Mouse (Mus musculus): ENCODE measurements around the gene Gnb1. TPM values are rescaled to one million over a fixed set of nuclear protein-coding genes. Genes with fewer than 3 reads are reported as not detected.
A peak's percentile ranks its signal among the peaks of the same experiment; 100 is the strongest.
"Not testable (repeated sequence)": the region's sequence is repeated elsewhere in the genome, so short reads cannot be mapped to it uniquely, and the experiment has no call there.

Gnb1 gene
- polyA plus RNA-seq, 1 experiment from 2014 or later, result 771 TPM

GRCm38 (mm10) chr4:155564315-155565069 lies 73.3 kb downstream of the Gnb1 start:
- H3K4me1 ChIP-seq (ENCODE audit: control insufficient read depth, insufficient read depth, low read length), result peaks cover 28% of the 10 kb centered on the region
- DNase-seq (ENCODE audit: low spot score, missing footprints) (peak; percentile 95), ATAC-seq (ENCODE audit: low FRiP score) (no peak)
- peak overlapping the region; percentile 66 for H3K27ac ChIP-seq (ENCODE audit: low read depth, low read length)
- H3K27me3 ChIP-seq (ENCODE audit: control insufficient read depth, insufficient read depth, low read length), result no peaks in the 10 kb centered on the region
- H3K9me3 ChIP-seq (ENCODE audit: control insufficient read depth, low read length), result no peaks in the 10 kb centered on the region
- peak overlapping the region; percentile 84 for H3K4me2 ChIP-seq
- peak overlapping the region; percentile 84 for H3K9ac ChIP-seq (ENCODE audit: low read length)
- H3K36me3 ChIP-seq (ENCODE audit: control insufficient read depth, insufficient read depth, low read length), result peaks cover 9% of the 10 kb centered on the region; the same call in 1 of the 2 replicates
- peak overlapping the region; percentile 60 for H3K4me3 ChIP-seq (ENCODE audit: low read depth, low read length)
- WGBS, result 20% methylated on average over 20 of the region's 20 CpGs

- Histone ChIP-seq H3K9me3 (ENCODE audit: control insufficient read depth, low read length) (no peaks in the 10 kb centered on the region), H3K4me3 (ENCODE audit: low read depth, low read length) (no peak overlapping the region), H3K4me2 (no peak overlapping the region), H3K27me3 (ENCODE audit: control insufficient read depth, insufficient read depth, low read length) (no peaks in the 10 kb centered on the region), H3K4me1 (ENCODE audit: control insufficient read depth, insufficient read depth, low read length) (peaks cover 25% of the 10 kb centered on the region), H3K27ac (ENCODE audit: low read depth, low read length) (no peak overlapping the region), H3K9ac (ENCODE audit: low read length) (no peak overlapping the region), H3K36me3 (ENCODE audit: control insufficient read depth, insufficient read depth, low read length) (no peaks in the 10 kb centered on the region)
- WGBS, result 82% methylated on average over 8 of the region's 8 CpGs
- ATAC-seq (ENCODE audit: low FRiP score) (no peak), DNase-seq (ENCODE audit: low spot score, missing footprints) (no peak)
These were observed 75.4 kb downstream of the Gnb1 start for GRCm38 (mm10) chr4:155566555-155566954.

- Histone ChIP-seq H3K9ac (ENCODE audit: low read length) (no peak overlapping the region), H3K4me1 (ENCODE audit: control insufficient read depth, insufficient read depth, low read length) (peaks cover 12% of the 10 kb centered on the region), H3K27me3 (ENCODE audit: control insufficient read depth, insufficient read depth, low read length) (no peaks in the 10 kb centered on the region), H3K4me2 (no peak overlapping the region), H3K4me3 (ENCODE audit: low read depth, low read length) (no peak overlapping the region), H3K27ac (ENCODE audit: low read depth, low read length) (no peak overlapping the region), H3K36me3 (ENCODE audit: control insufficient read depth, insufficient read depth, low read length) (no peaks in the 10 kb centered on the region), H3K9me3 (ENCODE audit: control insufficient read depth, low read length) (no peaks in the 10 kb centered on the region)
- no peak for ATAC-seq (ENCODE audit: low FRiP score)
- DNase-seq (ENCODE audit: low spot score, missing footprints), result no peak
- WGBS, result 44% methylated on average over 2 of the region's 2 CpGs
These were observed 77.0 kb downstream of the Gnb1 start for GRCm38 (mm10) chr4:155568170-155568569.

GRCm38 (mm10) chr4:155568632-155569370 lies 77.6 kb downstream of the Gnb1 start:
- no peak for ATAC-seq (ENCODE audit: low FRiP score)

GRCm38 (mm10) chr4:155569818-155570217 lies 78.7 kb downstream of the Gnb1 start:
- no peak overlapping the region for H3K27ac ChIP-seq (ENCODE audit: low read depth, low read length)
- no peak overlapping the region for H3K4me2 ChIP-seq
- 95% methylated on average over 6 of the region's 6 CpGs for WGBS
- no peaks in the 10 kb centered on the region for H3K27me3 ChIP-seq (ENCODE audit: control insufficient read depth, insufficient read depth, low read length)
- DNase-seq (ENCODE audit: low spot score, missing footprints), result no peak
- no peak overlapping the region for H3K4me3 ChIP-seq (ENCODE audit: low read depth, low read length)
- peaks cover 6% of the 10 kb centered on the region for H3K4me1 ChIP-seq (ENCODE audit: control insufficient read depth, insufficient read depth, low read length)
- H3K9me3 ChIP-seq (ENCODE audit: control insufficient read depth, low read length), result no peaks in the 10 kb centered on the region
- no peak for ATAC-seq (ENCODE audit: low FRiP score)
- H3K36me3 ChIP-seq (ENCODE audit: control insufficient read depth, insufficient read depth, low read length), result no peaks in the 10 kb centered on the region
- H3K9ac ChIP-seq (ENCODE audit: low read length), result no peak overlapping the region

More at GRCm38 (mm10) chr4:155568632-155569370, 77.6 kb downstream of the Gnb1 start:
- DNase-seq (ENCODE audit: low spot score, missing footprints), result no peak
- no peak overlapping the region for H3K4me3 ChIP-seq (ENCODE audit: low read depth, low read length)
- H3K4me1 ChIP-seq (ENCODE audit: control insufficient read depth, insufficient read depth, low read length), result peaks cover 12% of the 10 kb centered on the region
- H3K36me3 ChIP-seq (ENCODE audit: control insufficient read depth, insufficient read depth, low read length), result no peaks in the 10 kb centered on the region
- H3K4me2 ChIP-seq, result no peak overlapping the region
- no peaks in the 10 kb centered on the region for H3K9me3 ChIP-seq (ENCODE audit: control insufficient read depth, low read length)
- H3K27ac ChIP-seq (ENCODE audit: low read depth, low read length), result no peak overlapping the region
- H3K9ac ChIP-seq (ENCODE audit: low read length), result no peak overlapping the region
- WGBS, result 92% methylated on average over 7 of the region's 7 CpGs
- H3K27me3 ChIP-seq (ENCODE audit: control insufficient read depth, insufficient read depth, low read length), result no peaks in the 10 kb centered on the region

GRCm38 (mm10) chr4:155570315-155570714 lies 79.2 kb downstream of the Gnb1 start:
- H3K4me3 ChIP-seq (ENCODE audit: low read depth, low read length); H3K4me2 ChIP-seq; H3K27me3 ChIP-seq (ENCODE audit: control insufficient read depth, insufficient read depth, low read length); H3K4me1 ChIP-seq (ENCODE audit: control insufficient read depth, insufficient read depth, low read length); ATAC-seq (ENCODE audit: low FRiP score); DNase-seq (ENCODE audit: low spot score, missing footprints); H3K36me3 ChIP-seq (ENCODE audit: control insufficient read depth, insufficient read depth, low read length); H3K9ac ChIP-seq (ENCODE audit: low read length); H3K27ac ChIP-seq (ENCODE audit: low read depth, low read length); H3K9me3 ChIP-seq (ENCODE audit: control insufficient read depth, low read length): not testable (repeated sequence)
- 89% methylated on average over 11 of the region's 11 CpGs for WGBS

GRCm38 (mm10) chr4:155571442-155571841 lies 80.3 kb downstream of the Gnb1 start:
- ATAC-seq (ENCODE audit: low FRiP score), result no peak
- no peak overlapping the region for H3K9ac ChIP-seq (ENCODE audit: low read length)
- WGBS, result 82% methylated on average over 2 of the region's 2 CpGs

GRCm38 (mm10) chr4:155573155-155573554 lies 82.0 kb downstream of the Gnb1 start:
- no peak for ATAC-seq (ENCODE audit: low FRiP score)
- no peak overlapping the region for H3K4me2 ChIP-seq
- H3K4me1 ChIP-seq (ENCODE audit: control insufficient read depth, insufficient read depth, low read length), result no peaks in the 10 kb centered on the region
- H3K27me3 ChIP-seq (ENCODE audit: control insufficient read depth, insufficient read depth, low read length), result no peaks in the 10 kb centered on the region
- no peak for DNase-seq (ENCODE audit: low spot score, missing footprints)
- no peak overlapping the region for H3K9ac ChIP-seq (ENCODE audit: low read length)
- H3K9me3 ChIP-seq (ENCODE audit: control insufficient read depth, low read length), result no peaks in the 10 kb centered on the region
- no peak overlapping the region for H3K4me3 ChIP-seq (ENCODE audit: low read depth, low read length)
- H3K27ac ChIP-seq (ENCODE audit: low read depth, low read length), result no peak overlapping the region
- 0 out of 2 replicates have a peak, but pooled peaks cover 3% of the 10 kb centered on the region for H3K36me3 ChIP-seq (ENCODE audit: control insufficient read depth, insufficient read depth, low read length)
- WGBS, result 100% methylated on average over 2 of the region's 2 CpGs

More at GRCm38 (mm10) chr4:155571442-155571841, 80.3 kb downstream of the Gnb1 start:
- Histone ChIP-seq H3K4me1 (ENCODE audit: control insufficient read depth, insufficient read depth, low read length) (no peaks in the 10 kb centered on the region), H3K9me3 (ENCODE audit: control insufficient read depth, low read length) (no peaks in the 10 kb centered on the region), H3K36me3 (ENCODE audit: control insufficient read depth, insufficient read depth, low read length) (no peaks in the 10 kb centered on the region), H3K27me3 (ENCODE audit: control insufficient read depth, insufficient read depth, low read length) (no peaks in the 10 kb centered on the region), H3K4me3 (ENCODE audit: low read depth, low read length) (no peak overlapping the region), H3K4me2 (no peak overlapping the region), H3K27ac (ENCODE audit: low read depth, low read length) (no peak overlapping the region)
- DNase-seq (ENCODE audit: low spot score, missing footprints), result no peak

- Histone ChIP-seq H3K36me3 (ENCODE audit: control insufficient read depth, insufficient read depth, low read length) (0 out of 2 replicates have a peak, but pooled peaks cover 3% of the 10 kb centered on the region), H3K27me3 (ENCODE audit: control insufficient read depth, insufficient read depth, low read length) (no peaks in the 10 kb centered on the region), H3K27ac (ENCODE audit: low read depth, low read length) (no peak overlapping the region), H3K4me3 (ENCODE audit: low read depth, low read length) (no peak overlapping the region), H3K4me2 (no peak overlapping the region), H3K4me1 (ENCODE audit: control insufficient read depth, insufficient read depth, low read length) (no peaks in the 10 kb centered on the region), H3K9me3 (ENCODE audit: control insufficient read depth, low read length) (no peaks in the 10 kb centered on the region), H3K9ac (ENCODE audit: low read length) (no peak overlapping the region)
- 94% methylated on average over 9 of the region's 9 CpGs for WGBS
- no peak for ATAC-seq (ENCODE audit: low FRiP score)
- DNase-seq (ENCODE audit: low spot score, missing footprints), result no peak
These were observed 82.7 kb downstream of the Gnb1 start for GRCm38 (mm10) chr4:155573876-155574275.

All from midbrain, embryonic 11.5 days (tissue).